Mouse (Mus musculus): ENCODE data around the gene Mb21d2.

Gene Mb21d2

GRCm38 (mm10) chr16:28809089-28809488 lies 120.4 kb downstream of the Mb21d2 start:
- no peak for DNase-seq (ENCODE audit: low read depth in 2 of 2, low spot score in 2 of 2)

GRCm38 (mm10) chr16:28793115-28793514 lies 136.4 kb downstream of the Mb21d2 start:
- DNase-seq (ENCODE audit: low read depth in 2 of 2, low spot score in 2 of 2) = no peak
